Mouse (Mus musculus): ENCODE results near the gene Ifitm1.
"Not testable (repeated sequence)": the region's sequence is repeated elsewhere in the genome, so short reads cannot be mapped to it uniquely, and the experiment has no call there.

The Ifitm1 gene

GRCm38 (mm10) chr7:141010593-141010992 is 43.6 kb downstream of the Ifitm1 start, which contains the start of gene Ifitm3:
TSS of gene Ifitm3 (minus strand) at chr7:141010770.
- no peak for DNase-seq (ENCODE audit: extremely low spot score, low read depth, low spot score)

- DNase-seq (ENCODE audit: extremely low spot score, low read depth, low spot score): no peak
Measured at GRCm38 (mm10) chr7:141011238-141011770, 44.3 kb downstream of the Ifitm1 start.

GRCm38 (mm10) chr7:141016707-141017697 is 50.0 kb downstream of the Ifitm1 start:
- no peak for DNase-seq (ENCODE audit: extremely low spot score, low read depth, low spot score)

GRCm38 (mm10) chr7:141017824-141018223 is 50.8 kb downstream of the Ifitm1 start, which contains the start of gene Ifitm6:
TSS of gene Ifitm6 (minus strand) at chr7:141017924.
- not testable (repeated sequence) for DNase-seq (ENCODE audit: extremely low spot score, low read depth, low spot score)

- no peak for DNase-seq (ENCODE audit: extremely low spot score, low read depth, low spot score)
Measured at GRCm38 (mm10) chr7:141019028-141019427, 52.0 kb downstream of the Ifitm1 start.
